Mouse (Mus musculus): ENCODE results near the gene Ptrh1. TPM values are rescaled to one million over a fixed set of nuclear protein-coding genes. Genes with fewer than 3 reads are reported as not detected.

Gene Ptrh1
- polyA plus RNA-seq, 1 experiment from 2014 or later = 6.8 TPM

GRCm38 (mm10) chr2:32816497-32816896 is 40.9 kb downstream of the Ptrh1 start:
- 95% methylated on average over 2 of the region's 2 CpGs for WGBS
- peaks cover 2% of the 10 kb centered on the region; the same call in 1 of the 2 replicates for H3K36me3 ChIP-seq (ENCODE audit: insufficient read depth, low read length)
- H3K9ac ChIP-seq (replicated peaks; ENCODE audit: low read length) = no peak overlapping the region
- no peaks in the 10 kb centered on the region for H3K4me1 ChIP-seq (ENCODE audit: insufficient read depth, low read length)
- H3K27me3 ChIP-seq (ENCODE audit: insufficient read depth, low read length) = no peaks in the 10 kb centered on the region
- H3K4me3 ChIP-seq (ENCODE audit: low read length) = no peak overlapping the region
- H3K27ac ChIP-seq (ENCODE audit: low read length) = no peak overlapping the region
- no peak overlapping the region for H3K4me2 ChIP-seq (replicated peaks; ENCODE audit: low read depth, low read length)
- ATAC-seq (ENCODE audit: low FRiP score, low TSS enrichment) = no peak
- H3K9me3 ChIP-seq (ENCODE audit: low read length) = no peaks in the 10 kb centered on the region

GRCm38 (mm10) chr2:32816946-32817581 is 41.5 kb downstream of the Ptrh1 start:
- Histone ChIP-seq H3K4me2 (replicated peaks; ENCODE audit: low read depth, low read length) (no peak overlapping the region), H3K27ac (ENCODE audit: low read length) (no peak overlapping the region), H3K4me1 (ENCODE audit: insufficient read depth, low read length) (no peaks in the 10 kb centered on the region), H3K36me3 (ENCODE audit: insufficient read depth, low read length) (peaks cover 2% of the 10 kb centered on the region; the same call in 1 of the 2 replicates), H3K4me3 (ENCODE audit: low read length) (no peak overlapping the region), H3K9me3 (ENCODE audit: low read length) (no peaks in the 10 kb centered on the region), H3K9ac (replicated peaks; ENCODE audit: low read length) (no peak overlapping the region), H3K27me3 (ENCODE audit: insufficient read depth, low read length) (no peaks in the 10 kb centered on the region)
- ATAC-seq (ENCODE audit: low FRiP score, low TSS enrichment) = no peak
- WGBS = 58% methylated on average over 17 of the region's 17 CpGs

DNA sequence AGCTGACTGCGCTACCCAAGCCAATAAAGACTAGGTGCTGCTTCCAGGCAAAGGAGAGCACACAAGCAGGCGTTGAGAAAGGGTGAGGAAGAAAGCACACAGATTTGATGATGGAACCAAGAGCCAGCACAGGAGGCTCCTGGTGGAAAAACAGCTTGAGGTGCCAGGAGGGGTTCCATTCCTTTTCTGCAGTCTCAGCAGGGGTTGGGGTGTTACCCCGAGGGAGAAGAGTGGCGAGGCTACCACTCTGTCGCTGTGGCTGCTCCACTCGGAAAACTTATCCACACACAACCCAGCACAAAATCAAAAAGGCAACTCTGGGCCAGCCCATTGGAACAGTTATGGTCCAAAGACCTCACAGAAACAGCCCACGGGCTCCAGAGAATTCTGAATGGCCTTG is 42.0 kb downstream of the Ptrh1 start:
- Histone ChIP-seq H3K9ac (replicated peaks; ENCODE audit: low read length) (no peak overlapping the region), H3K27ac (ENCODE audit: low read length) (no peak overlapping the region), H3K9me3 (ENCODE audit: low read length) (no peaks in the 10 kb centered on the region), H3K4me3 (ENCODE audit: low read length) (no peak overlapping the region), H3K27me3 (ENCODE audit: insufficient read depth, low read length) (no peaks in the 10 kb centered on the region), H3K4me1 (ENCODE audit: insufficient read depth, low read length) (no peaks in the 10 kb centered on the region), H3K36me3 (ENCODE audit: insufficient read depth, low read length) (peaks cover 2% of the 10 kb centered on the region; the same call in 1 of the 2 replicates), H3K4me2 (replicated peaks; ENCODE audit: low read depth, low read length) (no peak overlapping the region)
- WGBS = 73% methylated on average over 7 of the region's 7 CpGs
- no peak for ATAC-seq (ENCODE audit: low FRiP score, low TSS enrichment)

- Histone ChIP-seq H3K9me3 (ENCODE audit: low read length) (no peaks in the 10 kb centered on the region), H3K4me3 (ENCODE audit: low read length) (no peak overlapping the region), H3K27ac (ENCODE audit: low read length) (no peak overlapping the region), H3K27me3 (ENCODE audit: insufficient read depth, low read length) (no peaks in the 10 kb centered on the region), H3K36me3 (ENCODE audit: insufficient read depth, low read length) (peaks cover 2% of the 10 kb centered on the region; the same call in 1 of the 2 replicates), H3K4me1 (ENCODE audit: insufficient read depth, low read length) (peaks cover 5% of the 10 kb centered on the region), H3K4me2 (replicated peaks; ENCODE audit: low read depth, low read length) (no peak overlapping the region), H3K9ac (replicated peaks; ENCODE audit: low read length) (no peak overlapping the region)
- 92% methylated on average over 5 of the region's 5 CpGs for WGBS
- no peak for ATAC-seq (ENCODE audit: low FRiP score, low TSS enrichment)
Measured at GRCm38 (mm10) chr2:32818208-32818607, 42.6 kb downstream of the Ptrh1 start.

DNA sequence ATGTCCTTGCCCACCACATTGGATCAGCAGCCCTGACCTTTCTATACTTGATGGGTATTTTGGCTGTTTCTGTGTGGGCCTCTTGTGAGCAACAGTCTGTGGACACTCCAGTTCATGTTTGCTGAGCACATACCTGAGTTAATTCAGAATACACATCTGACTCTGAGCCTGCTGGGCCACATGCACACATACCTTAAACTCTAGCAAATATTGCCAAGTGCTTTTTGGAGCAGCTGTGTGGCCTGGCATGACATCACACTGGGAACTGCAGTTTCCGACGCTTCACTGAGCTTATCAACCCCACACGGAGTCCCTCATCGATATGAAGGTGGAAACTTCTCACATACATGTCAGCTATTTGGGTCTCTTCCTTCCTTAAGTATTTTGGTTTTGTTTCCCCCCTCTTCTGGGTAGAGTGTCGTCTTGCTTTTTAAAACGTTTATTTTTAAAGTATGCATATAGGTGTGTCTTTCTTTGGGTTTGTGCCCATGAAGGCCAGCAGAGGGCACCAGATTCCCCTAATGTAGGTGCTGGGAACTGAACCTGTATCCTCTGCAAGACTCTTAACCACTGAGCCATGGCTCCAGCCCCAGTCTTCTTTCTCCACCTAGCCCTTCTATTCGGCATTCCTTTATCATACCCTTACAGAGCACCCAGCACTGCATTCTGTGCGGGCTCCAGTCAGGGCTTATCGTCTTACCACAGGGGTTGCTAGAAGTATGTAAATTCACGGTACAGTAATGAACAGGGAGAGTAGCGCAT is 45.6 kb downstream of the Ptrh1 start:
- WGBS = 77% methylated on average over 11 of the region's 11 CpGs
- Histone ChIP-seq H3K4me1 (ENCODE audit: insufficient read depth, low read length) (peaks cover 18% of the 10 kb centered on the region), H3K36me3 (ENCODE audit: insufficient read depth, low read length) (peaks cover 2% of the 10 kb centered on the region; the same call in 1 of the 2 replicates), H3K27me3 (ENCODE audit: insufficient read depth, low read length) (no peaks in the 10 kb centered on the region), H3K27ac (ENCODE audit: low read length) (no peak overlapping the region), H3K9me3 (ENCODE audit: low read length) (no peaks in the 10 kb centered on the region), H3K9ac (replicated peaks; ENCODE audit: low read length) (no peak overlapping the region), H3K4me3 (ENCODE audit: low read length) (no peak overlapping the region), H3K4me2 (replicated peaks; ENCODE audit: low read depth, low read length) (no peak overlapping the region)
- 0 out of 2 replicates have a peak, but pooled peaks have one; percentile 35 for ATAC-seq (ENCODE audit: low FRiP score, low TSS enrichment)

DNA sequence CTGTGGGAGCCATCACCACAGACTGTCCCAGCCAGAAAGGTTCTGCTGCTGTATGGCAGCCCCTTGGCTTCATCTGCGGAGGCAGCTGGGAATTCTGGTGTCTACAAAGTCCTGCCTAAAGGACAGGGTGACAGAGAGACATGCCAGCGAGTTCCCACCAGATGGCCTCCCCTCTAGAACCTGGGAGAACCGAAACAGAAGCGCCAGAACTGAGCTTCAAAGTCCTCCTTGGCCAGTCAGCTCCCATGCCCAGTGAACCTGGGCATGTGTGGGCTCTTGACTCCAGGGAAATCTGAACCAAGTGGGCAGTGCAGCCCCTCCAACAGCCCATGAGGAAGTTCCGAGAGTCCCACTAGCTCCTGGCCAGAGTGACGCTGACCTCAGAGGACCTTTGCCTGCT is 47.1 kb downstream of the Ptrh1 start:
- 74% methylated on average over 6 of the region's 6 CpGs for WGBS
- Histone ChIP-seq H3K36me3 (ENCODE audit: insufficient read depth, low read length) (peaks cover 2% of the 10 kb centered on the region; the same call in 1 of the 2 replicates), H3K27ac (ENCODE audit: low read length) (no peak overlapping the region), H3K9me3 (ENCODE audit: low read length) (no peaks in the 10 kb centered on the region), H3K27me3 (ENCODE audit: insufficient read depth, low read length) (no peaks in the 10 kb centered on the region), H3K4me3 (ENCODE audit: low read length) (no peak overlapping the region), H3K4me2 (replicated peaks; ENCODE audit: low read depth, low read length) (no peak overlapping the region), H3K9ac (replicated peaks; ENCODE audit: low read length) (no peak overlapping the region), H3K4me1 (ENCODE audit: insufficient read depth, low read length) (peaks cover 18% of the 10 kb centered on the region)
- no peak for ATAC-seq (ENCODE audit: low FRiP score, low TSS enrichment)

DNA sequence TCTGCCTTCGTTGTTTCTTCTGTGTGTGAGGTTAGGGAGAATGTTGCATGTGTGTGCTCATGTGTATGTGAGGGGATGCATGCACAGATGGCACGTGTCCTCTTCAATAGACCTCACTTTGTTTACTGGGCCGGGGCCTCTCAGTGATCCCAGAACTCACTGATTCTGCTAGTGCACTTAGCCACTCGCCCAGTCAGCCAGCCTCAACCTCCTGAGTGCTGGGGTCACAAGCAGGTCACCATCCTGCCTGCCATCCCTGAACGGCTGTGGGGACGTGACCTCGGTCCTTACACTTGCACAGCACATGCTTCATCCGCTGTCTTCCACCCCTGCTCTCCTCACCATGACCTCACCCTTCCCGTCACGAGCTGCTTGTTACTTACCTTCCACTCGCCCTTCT is 47.6 kb downstream of the Ptrh1 start:
- H3K4me2 ChIP-seq (replicated peaks; ENCODE audit: low read depth, low read length) = no peak overlapping the region
- no peak overlapping the region for H3K27ac ChIP-seq (ENCODE audit: low read length)
- no peaks in the 10 kb centered on the region for H3K27me3 ChIP-seq (ENCODE audit: insufficient read depth, low read length)
- H3K4me1 ChIP-seq (ENCODE audit: insufficient read depth, low read length) = peaks cover 18% of the 10 kb centered on the region
- no peak for ATAC-seq (ENCODE audit: low FRiP score, low TSS enrichment)
- no peaks in the 10 kb centered on the region for H3K9me3 ChIP-seq (ENCODE audit: low read length)
- 25% methylated on average over 11 of the region's 11 CpGs for WGBS
- peak overlapping the region; percentile 22; the same call in 1 of the 2 replicates for H3K9ac ChIP-seq (replicated peaks; ENCODE audit: low read length)
- H3K36me3 ChIP-seq (ENCODE audit: insufficient read depth, low read length) = peaks cover 2% of the 10 kb centered on the region; the same call in 1 of the 2 replicates
- no peak overlapping the region for H3K4me3 ChIP-seq (ENCODE audit: low read length)

GRCm38 (mm10) chr2:32823579-32824154 is 48.1 kb downstream of the Ptrh1 start:
- Histone ChIP-seq H3K9me3 (ENCODE audit: low read length) (no peaks in the 10 kb centered on the region), H3K4me2 (replicated peaks; ENCODE audit: low read depth, low read length) (no peak overlapping the region), H3K9ac (replicated peaks; ENCODE audit: low read length) (peak overlapping the region; percentile 22; the same call in 1 of the 2 replicates), H3K27me3 (ENCODE audit: insufficient read depth, low read length) (no peaks in the 10 kb centered on the region), H3K27ac (ENCODE audit: low read length) (peak overlapping the region; percentile 40; the same call in 1 of the 2 replicates), H3K4me1 (ENCODE audit: insufficient read depth, low read length) (peaks cover 18% of the 10 kb centered on the region), H3K36me3 (ENCODE audit: insufficient read depth, low read length) (peaks cover 2% of the 10 kb centered on the region; the same call in 1 of the 2 replicates), H3K4me3 (ENCODE audit: low read length) (no peak overlapping the region)
- no peak for ATAC-seq (ENCODE audit: low FRiP score, low TSS enrichment)
- 42% methylated on average over 8 of the region's 8 CpGs for WGBS

- ATAC-seq (ENCODE audit: low FRiP score, low TSS enrichment) = no peak
- Histone ChIP-seq H3K9ac (replicated peaks; ENCODE audit: low read length) (no peak overlapping the region), H3K36me3 (ENCODE audit: insufficient read depth, low read length) (no peaks in the 10 kb centered on the region), H3K4me3 (ENCODE audit: low read length) (no peak overlapping the region), H3K4me2 (replicated peaks; ENCODE audit: low read depth, low read length) (no peak overlapping the region), H3K27me3 (ENCODE audit: insufficient read depth, low read length) (no peaks in the 10 kb centered on the region), H3K27ac (ENCODE audit: low read length) (peak overlapping the region; percentile 64; the same call in 1 of the 2 replicates), H3K9me3 (ENCODE audit: low read length) (no peaks in the 10 kb centered on the region), H3K4me1 (ENCODE audit: insufficient read depth, low read length) (peaks cover 18% of the 10 kb centered on the region)
- 28% methylated on average over 8 of the region's 8 CpGs for WGBS
Measured at GRCm38 (mm10) chr2:32824181-32824580, 48.6 kb downstream of the Ptrh1 start.
